ENCODE assay signal across 13 mouse cellular contexts in genomic region chr2:26460837-26461236, GRCm38 (mm10). TPM values are rescaled to one million over a fixed set of nuclear protein-coding genes. Genes with fewer than 3 reads are reported as not detected.
A peak's percentile ranks its signal among the peaks of the same experiment; 100 is the strongest.
DNase-seq lines count a peak whose midpoint lies in the region; ATAC-seq and TF ChIP-seq lines count a peak whose summit lies in the region.
"Had no signal": no experiment of that assay in that cellular context is flagged by ENCODE, and none has a peak within 500 bp of the region (broad histone marks: within the 10 kb centered on the region; RNA-seq: fewer than 3 reads in every experiment).

No protein-coding gene starts in this region.

- no peak overlapping the region for H3K27ac ChIP-seq in hindbrain, embryonic 10.5 days
- H3K27ac ChIP-seq in hindbrain, postnatal 0 days: no peak overlapping the region
- H3K27ac ChIP-seq in lung, embryonic 15.5 days: 0 out of 2 replicates have a peak overlapping the region, but pooled peaks have one; percentile 80
- peak overlapping the region; percentile 56 for H3K27ac ChIP-seq in CH12.LX (ENCODE audit: insufficient read depth, low read depth)
- H3K27ac ChIP-seq in thymus, adult 2 months (ENCODE audit: control insufficient read depth, insufficient read depth, low read length): no peak overlapping the region
- H3K27ac ChIP-seq: kidney, postnatal 0 days; liver, embryonic 15.5 days had no signal

- peaks cover 85% of the 10 kb centered on the region for H3K36me3 ChIP-seq in hindbrain, embryonic 10.5 days
- H3K36me3 ChIP-seq in hindbrain, postnatal 0 days (ENCODE audit: insufficient read depth, low read length): peaks cover 35% of the 10 kb centered on the region; the same call in 1 of the 2 replicates
- H3K36me3 ChIP-seq in lung, embryonic 15.5 days: peaks cover 66% of the 10 kb centered on the region
- H3K36me3 ChIP-seq in CH12.LX (replicated peaks in 1 of 2; ENCODE audit: control insufficient read depth in 1 of 2, insufficient read depth in 1 of 2, low read length in 1 of 2): peaks cover 64 to 69% of the 10 kb centered on the region in 2 experiments
- H3K36me3 ChIP-seq in thymus, adult 2 months (ENCODE audit: control insufficient read depth, insufficient read depth, low read length): peaks cover 64% of the 10 kb centered on the region

- H3K4me1 ChIP-seq in hindbrain, embryonic 10.5 days (replicated peaks): peaks cover 33% of the 10 kb centered on the region
- H3K4me1 ChIP-seq in hindbrain, postnatal 0 days (ENCODE audit: insufficient read depth, low read length): no peaks in the 10 kb centered on the region; the same call in 1 of the 2 replicates
- peaks cover 28% of the 10 kb centered on the region for H3K4me1 ChIP-seq in lung, embryonic 15.5 days
- peaks cover 25 to 48% of the 10 kb centered on the region in 2 experiments for H3K4me1 ChIP-seq in CH12.LX (ENCODE audit: control insufficient read depth in 1 of 2, insufficient read depth in 2 of 2)
- H3K4me1 ChIP-seq in thymus, adult 2 months (replicated peaks; ENCODE audit: control insufficient read depth, insufficient read depth, low read length): peaks cover 36% of the 10 kb centered on the region

- in situ Hi-C loops in CH12.LX (cut with MboI; ENCODE audit: low pct_ligation_motif_present, low pct_unique_long_range_greater_than_20kb, low sequenced_read_pairs): no loop called here

- H3K4me2 ChIP-seq in hindbrain, postnatal 0 days (ENCODE audit: low read depth, low read length): no peak overlapping the region
- no peak overlapping the region for H3K4me2 ChIP-seq in lung, embryonic 15.5 days
- H3K4me2 ChIP-seq in CH12.LX (ENCODE audit: insufficient read depth, low read depth, poor library complexity, severe bottlenecking): no peak overlapping the region
- H3K4me2 ChIP-seq: liver, embryonic 15.5 days had no signal

- no peaks in the 10 kb centered on the region for H3K9me3 ChIP-seq in hindbrain, embryonic 10.5 days
- no peaks in the 10 kb centered on the region for H3K9me3 ChIP-seq in hindbrain, postnatal 0 days (ENCODE audit: low read length)
- no peaks in the 10 kb centered on the region for H3K9me3 ChIP-seq in lung, embryonic 15.5 days
- no peaks in the 10 kb centered on the region for H3K9me3 ChIP-seq in CH12.LX (replicated peaks; ENCODE audit: low read length)
- H3K9me3 ChIP-seq: liver, embryonic 15.5 days had no signal

- no peaks in the 10 kb centered on the region for H3K27me3 ChIP-seq in hindbrain, embryonic 10.5 days (ENCODE audit: insufficient read depth, poor library complexity, severe bottlenecking)
- H3K27me3 ChIP-seq in hindbrain, postnatal 0 days (ENCODE audit: insufficient read depth, low read length): no peaks in the 10 kb centered on the region
- no peaks in the 10 kb centered on the region for H3K27me3 ChIP-seq in lung, embryonic 15.5 days
- H3K27me3 ChIP-seq in CH12.LX (replicated peaks): no peaks in the 10 kb centered on the region
- no peaks in the 10 kb centered on the region for H3K27me3 ChIP-seq in thymus, adult 2 months (ENCODE audit: control insufficient read depth, insufficient read depth, low read length)
- H3K27me3 ChIP-seq: liver, embryonic 15.5 days; Patski had no signal

- dilution Hi-C loops in CH12.LX (cut with MboI; ENCODE audit: extremely low pct_ligation_motif_present, extremely low pct_unique_long_range_greater_than_20kb, low sequenced_read_pairs): no loop called here

- ATAC-seq in hindbrain, postnatal 0 days: no peak
- ATAC-seq in lung, embryonic 15.5 days (ENCODE audit: borderline replicate concordance, extremely low read depth, low FRiP score, low TSS enrichment): no peak
- ATAC-seq: Patski had no signal

- no peak for TF ChIP-seq EP300 in CH12.LX (IDR thresholded peaks at IDR 0.05; ENCODE audit: low read length)

- WGBS in hindbrain, embryonic 10.5 days: 92% methylated on average over 13 of the region's 13 CpGs
- WGBS in hindbrain, postnatal 0 days: 91% methylated on average over 13 of the region's 13 CpGs
- 78% methylated on average over 13 of the region's 13 CpGs for WGBS in lung, embryonic 15.5 days
- 75% methylated on average over 13 of the region's 13 CpGs for WGBS in thymus, adult 2 months

- H3K79me2 ChIP-seq in CH12.LX (replicated peaks; ENCODE audit: control insufficient read depth, extremely low read depth, insufficient read depth, poor library complexity, severe bottlenecking): no peaks in the 10 kb centered on the region

- TF ChIP-seq RAD21 in CH12.LX (IDR thresholded peaks at IDR 0.05; ENCODE audit: low read depth, low read length): no peak

- no peak overlapping the region for H3K9ac ChIP-seq in hindbrain, postnatal 0 days (replicated peaks; ENCODE audit: low read length)
- no peak overlapping the region for H3K9ac ChIP-seq in lung, embryonic 15.5 days
- no peak overlapping the region for H3K9ac ChIP-seq in CH12.LX (ENCODE audit: insufficient read depth, low read depth)
- H3K9ac ChIP-seq: liver, embryonic 15.5 days had no signal

- peak; percentile 11 for DNase-seq in hindbrain, embryonic 10.5 days (ENCODE audit: low spot score)
- DNase-seq in hindbrain, postnatal 0 days (ENCODE audit: low spot score): no peak
- no peak for DNase-seq in lung, postnatal 4 days
- peak; percentile 25 for DNase-seq in CH12.LX (ENCODE audit: extremely low read depth)
- DNase-seq in thymus, adult 2 months: peak; percentile 61
- DNase-seq in cerebellum, adult 9-10 months: no peak
- DNase-seq in left cerebral cortex, adult 18-20 months (ENCODE audit: low spot score in 2 of 2): no peak
- DNase-seq: adrenal gland, adult 8-10 months had no signal

- H3K4me3 ChIP-seq in hindbrain, embryonic 10.5 days: no peak overlapping the region
- no peak overlapping the region for H3K4me3 ChIP-seq in hindbrain, postnatal 0 days (ENCODE audit: low read length)
- no peak overlapping the region for H3K4me3 ChIP-seq in lung, embryonic 15.5 days
- no peak overlapping the region for H3K4me3 ChIP-seq in CH12.LX (replicated peaks in 1 of 3; ENCODE audit: low read depth in 2 of 3, low read length in 2 of 3, poor library complexity in 1 of 3)
- H3K4me3 ChIP-seq in thymus, adult 2 months (ENCODE audit: control insufficient read depth, insufficient read depth, low read length): no peak overlapping the region
- H3K4me3 ChIP-seq: erythroblast, embryonic 14.5 days; liver, embryonic 15.5 days had no signal

- no peak for TF ChIP-seq CTCF in hindbrain, postnatal 0 days (IDR thresholded peaks at IDR 0.05; ENCODE audit: low read depth)
- no peak for TF ChIP-seq CTCF in CH12.LX (conservative IDR thresholded peaks at IDR 0.05 in 1 of 2, IDR thresholded peaks at IDR 0.05 in 1 of 2; ENCODE audit: low read depth in 2 of 2, low read length in 2 of 2)
- TF ChIP-seq CTCF in thymus, adult 2 months (IDR thresholded peaks at IDR 0.05; ENCODE audit: borderline replicate concordance, control insufficient read depth, extremely low read depth, insufficient read depth, low read length, poor library complexity): 0 out of 2 replicates have a peak, but pooled peaks have one; percentile 39

- TF ChIP-seq POLR2A in CH12.LX (IDR thresholded peaks at IDR 0.05; ENCODE audit: low read depth, low read length): no peak
- TF ChIP-seq POLR2A in thymus, adult 2 months (IDR thresholded peaks at IDR 0.05; ENCODE audit: control insufficient read depth, extremely low read depth, insufficient read depth, low read length, poor library complexity): no peak

TF ChIP-seq in CH12.LX, 34 proteins besides CTCF, POLR2A, EP300 and RAD21:
- TF ChIP-seq MAFK (IDR thresholded peaks at IDR 0.05; ENCODE audit: insufficient replicate concordance, low read length): peak; percentile 79; the same call in 1 of the 2 replicates
- TF ChIP-seq ZNF384 (IDR thresholded peaks at IDR 0.05; ENCODE audit: low read depth, low read length): no peak
- no peak for TF ChIP-seq IRF4 (IDR thresholded peaks at IDR 0.05; ENCODE audit: low read depth, low read length)
- TF ChIP-seq USF1 (IDR thresholded peaks at IDR 0.05; ENCODE audit: low read depth, low read length): no peak
- TF ChIP-seq HCFC1 (IDR thresholded peaks at IDR 0.05; ENCODE audit: low read depth, low read length): no peak
- TF ChIP-seq RCOR1 (conservative IDR thresholded peaks at IDR 0.05; ENCODE audit: low read depth, low read length): no peak
- TF ChIP-seq GABPA (IDR thresholded peaks at IDR 0.05; ENCODE audit: insufficient replicate concordance, low read depth, low read length): no peak
- TF ChIP-seq BHLHE40 (IDR thresholded peaks at IDR 0.05; ENCODE audit: low read depth, low read length): no peak

RNA-seq across cellular contexts. Expression of gene Sec16a, which starts 15.8 kb away (rescaled TPM):
- 25.2 and 28.9 TPM in 2 replicates for polyA plus RNA-seq in hindbrain, embryonic 10.5 days (2016; fragmentation: Nextera tagmentation; extraction: Ambion mirVana)
- 60.9 and 89.2 TPM in 2 replicates for total RNA-seq in hindbrain, postnatal 0 days (2014; rRNA removed)
- 9.9 and 10.5 TPM in 2 replicates for polyA plus RNA-seq in hindbrain, postnatal 0 days (2015; fragmentation: Nextera tagmentation; extraction: Ambion mirVana)
- polyA plus RNA-seq in lung, embryonic 15.5 days (2015; fragmentation: Nextera tagmentation; extraction: Ambion mirVana): 18.2 and 21.3 TPM in 2 replicates
- total RNA-seq in CH12.LX (2012; rRNA removed) (31.8 and 36.3 TPM in 2 replicates), CH12.LX (2014; rRNA removed) (22.5 and 22.8 TPM in 2 replicates)
- polyA plus RNA-seq in CH12.LX (2012; ENCODE audit: insufficient read length, low read depth): 28.6 and 38.9 TPM in 2 replicates
- polyA plus RNA-seq in thymus, adult 2 months (2012; rRNA removed): 129 and 147 TPM in 2 replicates
- total RNA-seq in left cerebral cortex, adult 18-20 months (2021): 10 to 100 TPM; 42.7 to 46.0 TPM

RNA-seq across cellular contexts. Expression of gene Inpp5e, which starts 51.8 kb away (rescaled TPM):
- polyA plus RNA-seq in hindbrain, embryonic 10.5 days (2016; fragmentation: Nextera tagmentation; extraction: Ambion mirVana): 23.8 and 29.7 TPM in 2 replicates
- total RNA-seq in hindbrain, postnatal 0 days (2014; rRNA removed): 30.2 and 40.6 TPM in 2 replicates
- polyA plus RNA-seq in hindbrain, postnatal 0 days (2015; fragmentation: Nextera tagmentation; extraction: Ambion mirVana): 16.3 and 17.3 TPM in 2 replicates
- 17.3 and 20.3 TPM in 2 replicates for polyA plus RNA-seq in lung, embryonic 15.5 days (2015; fragmentation: Nextera tagmentation; extraction: Ambion mirVana)
- total RNA-seq in CH12.LX (2012; rRNA removed) (9.6 and 12.1 TPM in 2 replicates), CH12.LX (2014; rRNA removed) (4.8 and 5.2 TPM in 2 replicates)
- 10.2 and 13.4 TPM in 2 replicates for polyA plus RNA-seq in CH12.LX (2012; ENCODE audit: insufficient read length, low read depth)
- polyA plus RNA-seq in thymus, adult 2 months (2012; rRNA removed): 46.3 and 47.4 TPM in 2 replicates
- 10 to 100 TPM; 21.5 to 22.8 TPM for total RNA-seq in left cerebral cortex, adult 18-20 months (2021)

RNA-seq across cellular contexts. Expression of gene Notch1, which starts 55.6 kb away (rescaled TPM):
- 39.1 and 46.4 TPM in 2 replicates for polyA plus RNA-seq in hindbrain, embryonic 10.5 days (2016; fragmentation: Nextera tagmentation; extraction: Ambion mirVana)
- 75.2 and 75.9 TPM in 2 replicates for total RNA-seq in hindbrain, postnatal 0 days (2014; rRNA removed)
- 9.2 and 10.0 TPM in 2 replicates for polyA plus RNA-seq in hindbrain, postnatal 0 days (2015; fragmentation: Nextera tagmentation; extraction: Ambion mirVana)
- 22.1 and 23.9 TPM in 2 replicates for polyA plus RNA-seq in lung, embryonic 15.5 days (2015; fragmentation: Nextera tagmentation; extraction: Ambion mirVana)
- total RNA-seq in CH12.LX (2012; rRNA removed): 11.4 and 13.1 TPM in 2 replicates
- total RNA-seq in CH12.LX (2014; rRNA removed): 0.86 and 0.98 TPM in 2 replicates
- 2.7 and 3.8 TPM in 2 replicates for polyA plus RNA-seq in CH12.LX (2012; ENCODE audit: insufficient read length, low read depth)
- polyA plus RNA-seq in thymus, adult 2 months (2012; rRNA removed): 159 and 219 TPM in 2 replicates
- total RNA-seq in left cerebral cortex, adult 18-20 months (2021): 10 to 100 TPM; 17.8 to 19.1 TPM

Comparison
In these comparisons a context has a peak if more than half of its experiments do, and no peak if none do; other contexts are left out.
1. DNase-seq: peak in hindbrain, embryonic 10.5 days (single experiment), CH12.LX (single experiment) and thymus, adult 2 months (single experiment); none in hindbrain, postnatal 0 days (single experiment), lung, postnatal 4 days (0 of 2), cerebellum, adult 9-10 months (single experiment) and left cerebral cortex, adult 18-20 months (0 of 2).
2. H3K27ac ChIP-seq: peak in lung, embryonic 15.5 days (single experiment) and CH12.LX (single experiment); none in hindbrain, embryonic 10.5 days (single experiment), hindbrain, postnatal 0 days (single experiment) and thymus, adult 2 months (single experiment).